Mouse (Mus musculus) frontal cortex, postnatal 25 days (tissue): ENCODE measurements around the gene Rap1a.
"Not testable (repeated sequence)": the region's sequence is repeated elsewhere in the genome, so short reads cannot be mapped to it uniquely, and the experiment has no call there.

Experiments
- DNase-seq, 2 experiments: peaks; one replicate each; pipeline ENCODE4 v3.0.0; 2022; ENCODE audit warnings: low spot score in 2 of 2

Gene Rap1a

GRCm38 (mm10) chr3:105716353-105717000 is 84.7 kb downstream of the Rap1a start:
- no peak for DNase-seq

GRCm38 (mm10) chr3:105714820-105715167 is 86.3 kb downstream of the Rap1a start:
- DNase-seq, result no peak

GRCm38 (mm10) chr3:105714091-105714819 is 86.9 kb downstream of the Rap1a start:
- DNase-seq, result no peak

GRCm38 (mm10) chr3:105712827-105713226 is 88.3 kb downstream of the Rap1a start:
- no peak for DNase-seq

GRCm38 (mm10) chr3:105711741-105712140 is 89.4 kb downstream of the Rap1a start:
- no peak for DNase-seq

GRCm38 (mm10) chr3:105710246-105710645 is 90.9 kb downstream of the Rap1a start:
- DNase-seq, result no peak

GRCm38 (mm10) chr3:105707590-105707989 is 93.5 kb downstream of the Rap1a start:
- no peak for DNase-seq

- DNase-seq, result peak in 1 of 2 experiments; percentile 45
Observed at GRCm38 (mm10) chr3:105706366-105707020, 94.6 kb downstream of the Rap1a start.

GRCm38 (mm10) chr3:105705561-105705960 is 95.6 kb downstream of the Rap1a start:
- DNase-seq, result no peak

GRCm38 (mm10) chr3:105705061-105705549 is 96.0 kb downstream of the Rap1a start:
- DNase-seq, result peak; percentile 59 to 75

GRCm38 (mm10) chr3:105704031-105705008 is 96.8 kb downstream of the Rap1a start, which contains the start of gene Inka2:
Inka2 (plus strand) TSS chr3:105704599.
- peak; percentile 54 to 76 for DNase-seq

GRCm38 (mm10) chr3:105703571-105703970 is 97.6 kb downstream of the Rap1a start:
- no peak for DNase-seq

- DNase-seq, result no peak
Observed at GRCm38 (mm10) chr3:105701399-105701798, 99.7 kb downstream of the Rap1a start.

GRCm38 (mm10) chr3:105700786-105701185 is 100.3 kb downstream of the Rap1a start:
- not testable (repeated sequence) for DNase-seq

GRCm38 (mm10) chr3:105699241-105699933 is 101.7 kb downstream of the Rap1a start:
- DNase-seq, result no peak

- no peak for DNase-seq
Observed at GRCm38 (mm10) chr3:105698311-105698710, 102.8 kb downstream of the Rap1a start.

GRCm38 (mm10) chr3:105697148-105697441 is 104.0 kb downstream of the Rap1a start:
- DNase-seq, result no peak

- no peak for DNase-seq
Observed at GRCm38 (mm10) chr3:105696387-105697147, 104.6 kb downstream of the Rap1a start.

GRCm38 (mm10) chr3:105695476-105696386 is 105.4 kb downstream of the Rap1a start:
- no peak for DNase-seq
